Mouse (Mus musculus) frontal cortex, postnatal 14 days (tissue): ENCODE data around the gene Cdc42ep2.

ENCODE experiments used
- DNase-seq, 2 experiments: peaks; one replicate each; pipeline ENCODE4 v3.0.0; 2022; ENCODE audit warnings: low spot score in 2 of 2

Gene Cdc42ep2

GRCm38 (mm10) chr19:5924713-5925093, at the start of gene Cdc42ep2:
Cdc42ep2 (minus strand) TSS chr19:5924816.
- DNase-seq = peak; percentile 78 to 90

- no peak for DNase-seq
These were observed 43.0 kb upstream of the Cdc42ep2 start for GRCm38 (mm10) chr19:5967664-5968063.

DNA sequence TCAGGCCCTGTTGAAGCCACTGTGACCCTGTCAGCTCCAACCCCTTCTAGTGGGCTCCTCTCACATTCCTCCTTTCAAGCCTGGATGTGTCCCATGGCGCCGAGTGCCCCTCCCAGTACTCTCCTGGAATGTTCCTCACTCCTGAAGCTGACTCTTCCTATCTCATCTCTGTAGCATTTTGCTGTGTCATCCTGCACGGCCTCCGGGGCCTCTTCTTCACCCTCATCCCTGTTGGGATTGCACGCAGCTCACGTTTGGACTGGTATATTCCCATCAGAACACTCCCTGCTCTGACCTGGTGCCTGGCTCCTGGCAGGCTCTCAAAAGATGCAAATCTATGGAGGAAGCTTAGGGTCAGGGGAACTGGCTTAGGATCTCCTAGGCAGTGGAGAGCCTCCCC, 42.2 kb upstream of the Cdc42ep2 start:
- no peak for DNase-seq

GRCm38 (mm10) chr19:5965910-5966309, 41.3 kb upstream of the Cdc42ep2 start:
- DNase-seq = no peak

DNA sequence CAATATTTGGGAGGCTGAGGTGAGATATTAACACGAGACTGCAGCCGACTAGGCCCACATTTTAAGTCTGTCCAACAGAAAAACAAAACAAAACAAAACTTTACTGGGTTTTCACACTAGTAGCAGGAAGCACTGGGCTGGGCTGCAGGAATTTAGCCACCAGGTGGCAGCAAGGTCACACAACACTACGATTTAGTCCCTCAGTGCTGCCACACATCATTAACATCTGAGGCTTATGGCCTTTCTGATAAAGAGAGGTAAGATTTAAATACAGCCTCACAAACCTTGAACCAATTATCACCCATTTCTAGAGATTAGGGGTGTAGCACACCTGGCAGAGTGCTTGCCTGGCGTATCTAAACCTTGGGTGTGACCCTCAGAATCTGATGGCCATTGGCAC, 40.7 kb upstream of the Cdc42ep2 start:
- DNase-seq = peak; percentile 26 to 63

DNA sequence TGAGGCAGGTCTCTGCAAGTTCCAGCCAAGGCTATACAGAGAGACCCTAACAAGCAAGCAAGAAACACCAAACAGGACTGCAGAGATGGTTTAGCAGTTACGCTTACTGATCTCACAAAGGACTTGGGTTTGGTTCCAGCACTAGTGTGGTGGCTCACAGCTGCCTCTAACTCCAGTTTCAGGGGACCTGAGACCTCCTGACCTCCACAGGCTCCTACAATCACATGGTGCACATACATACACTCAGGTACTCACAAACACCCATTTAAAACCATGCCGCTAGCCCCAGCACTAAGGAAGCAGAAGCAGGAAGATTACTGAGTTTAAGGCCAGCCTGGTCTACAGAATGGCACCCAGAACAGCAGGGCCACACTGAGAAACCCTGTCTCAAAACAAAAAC, 40.2 kb upstream of the Cdc42ep2 start:
- DNase-seq = no peak

DNA sequence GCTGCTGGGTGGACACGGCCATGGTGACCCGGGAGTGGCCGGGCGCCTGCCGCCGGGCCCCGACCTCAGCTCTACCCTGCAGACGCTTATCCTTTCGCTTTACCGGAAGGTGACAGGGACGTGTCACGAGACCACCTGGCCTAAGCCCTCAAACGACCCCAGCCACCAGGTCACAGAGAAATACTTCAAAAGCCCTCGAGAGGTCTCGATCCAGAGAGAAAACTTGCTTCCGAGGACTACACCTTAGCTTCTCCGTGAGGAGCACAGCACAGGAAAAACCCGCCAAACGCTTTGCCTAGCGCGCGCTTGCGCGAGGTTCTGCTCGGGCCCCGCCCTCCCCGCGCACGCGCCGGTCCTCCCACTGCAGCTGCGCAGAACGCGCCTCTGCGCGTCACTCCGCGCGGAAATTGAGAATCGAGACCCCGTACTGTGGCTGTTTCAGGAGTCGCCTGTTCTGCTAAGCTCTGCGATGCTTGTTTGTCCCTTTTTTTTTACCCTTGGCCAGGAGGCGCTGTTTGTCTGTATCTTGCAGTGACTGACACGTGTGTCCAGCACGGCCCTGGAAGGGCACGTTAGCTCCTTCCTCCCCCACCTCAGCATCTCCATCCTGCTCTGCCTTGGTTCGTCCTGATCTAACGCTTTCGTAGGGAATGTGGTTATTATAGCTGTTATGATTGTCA, 39.4 kb upstream of the Cdc42ep2 start, which contains the start of gene Pola2:
TSS of gene Pola2 (minus strand) at position 320 of the 680 bp plus-strand sequence.
- peak; percentile 65 to 83 for DNase-seq

- no peak for DNase-seq
These were observed 38.0 kb upstream of the Cdc42ep2 start for GRCm38 (mm10) chr19:5962651-5963050.

DNA sequence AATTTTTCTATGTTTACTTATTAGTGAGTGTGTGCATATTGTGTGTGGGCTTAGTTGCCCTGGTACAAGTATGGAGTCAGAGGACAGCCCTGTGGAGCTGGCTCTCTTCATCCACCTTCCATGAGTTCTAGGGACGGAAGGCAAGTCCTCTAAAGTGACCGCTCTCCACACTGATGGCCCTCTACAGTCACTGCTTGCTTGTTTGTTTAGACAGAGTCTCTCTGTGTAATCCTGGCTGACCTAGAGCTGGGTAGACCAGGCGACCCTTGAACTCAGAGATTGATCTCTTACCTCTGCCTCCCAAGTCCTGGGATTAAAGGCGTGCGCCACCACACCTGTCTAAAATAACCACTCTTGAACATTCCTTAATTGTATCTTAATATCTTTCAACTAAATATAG, 32.8 kb upstream of the Cdc42ep2 start:
- no peak for DNase-seq

DNA sequence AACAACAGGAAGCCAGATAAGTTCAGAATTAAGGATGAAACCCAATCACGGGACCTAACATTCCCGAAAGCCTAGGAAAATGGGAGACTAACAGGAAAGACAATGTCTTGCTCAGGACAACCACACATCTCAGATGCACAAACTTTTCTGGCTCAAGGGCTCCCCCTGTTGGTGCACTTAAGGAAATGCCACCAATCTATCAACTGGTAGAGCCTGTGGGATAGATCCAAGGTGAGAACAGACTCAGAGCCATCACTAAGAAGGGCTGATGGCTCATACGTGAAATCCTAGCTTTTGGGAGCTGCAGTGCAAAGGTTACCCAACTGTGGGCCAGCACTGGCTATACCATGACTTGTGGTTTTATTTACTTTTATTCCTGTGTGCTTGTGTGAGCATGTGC, 32.1 kb upstream of the Cdc42ep2 start:
- DNase-seq = peak in 1 of 2 experiments; percentile 70

DNA sequence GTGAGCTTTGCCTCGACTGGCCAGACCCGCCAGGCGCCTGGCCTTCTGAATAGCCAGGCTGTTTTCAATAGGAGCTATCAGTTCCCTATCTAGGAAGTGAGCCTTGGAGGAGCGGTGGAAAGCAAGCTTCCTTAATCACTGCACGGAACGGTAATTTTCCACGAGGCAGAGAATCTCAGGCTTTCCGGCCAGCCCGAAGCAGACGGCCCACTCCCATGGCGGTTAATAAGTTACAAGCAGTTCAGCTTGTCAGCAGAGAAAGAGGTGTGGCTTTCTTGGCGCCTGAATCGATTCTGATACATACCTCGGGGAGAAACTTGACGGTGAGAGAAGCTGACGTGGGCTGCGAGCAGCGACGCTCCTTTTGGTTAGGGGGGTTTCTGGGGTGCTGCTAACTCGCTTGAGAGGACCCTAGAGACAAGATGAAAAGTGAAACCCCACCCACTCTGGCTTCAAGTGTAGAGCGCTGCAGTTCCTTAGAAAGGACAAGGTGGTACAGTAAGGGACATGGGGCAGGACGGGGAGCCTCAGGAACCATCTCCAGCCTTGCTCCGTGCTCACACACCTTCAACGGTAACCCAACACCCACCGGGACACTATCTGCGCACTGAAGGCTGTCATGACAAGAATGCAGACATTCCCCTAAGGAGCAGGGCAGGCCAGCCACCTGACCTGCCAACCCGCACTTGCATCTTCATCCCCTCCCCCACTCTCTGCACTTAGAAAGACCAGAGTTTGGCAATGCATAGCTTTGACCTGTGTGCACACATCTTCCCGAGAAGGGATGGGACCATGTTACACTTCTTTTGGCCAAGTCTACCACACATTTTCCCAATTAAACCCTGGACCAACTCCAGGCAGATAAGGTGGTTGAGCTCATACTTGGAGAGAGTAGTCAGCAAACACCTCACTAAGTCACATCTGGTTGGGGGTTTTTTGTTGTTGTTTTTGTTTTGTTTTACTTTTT, 31.4 kb upstream of the Cdc42ep2 start:
- no peak for DNase-seq

GRCm38 (mm10) chr19:5954936-5955335, 30.3 kb upstream of the Cdc42ep2 start:
- DNase-seq = no peak

GRCm38 (mm10) chr19:5954031-5954710, 29.6 kb upstream of the Cdc42ep2 start:
- DNase-seq = no peak

- DNase-seq = no peak
These were observed 28.7 kb upstream of the Cdc42ep2 start for GRCm38 (mm10) chr19:5953201-5953770.

DNA sequence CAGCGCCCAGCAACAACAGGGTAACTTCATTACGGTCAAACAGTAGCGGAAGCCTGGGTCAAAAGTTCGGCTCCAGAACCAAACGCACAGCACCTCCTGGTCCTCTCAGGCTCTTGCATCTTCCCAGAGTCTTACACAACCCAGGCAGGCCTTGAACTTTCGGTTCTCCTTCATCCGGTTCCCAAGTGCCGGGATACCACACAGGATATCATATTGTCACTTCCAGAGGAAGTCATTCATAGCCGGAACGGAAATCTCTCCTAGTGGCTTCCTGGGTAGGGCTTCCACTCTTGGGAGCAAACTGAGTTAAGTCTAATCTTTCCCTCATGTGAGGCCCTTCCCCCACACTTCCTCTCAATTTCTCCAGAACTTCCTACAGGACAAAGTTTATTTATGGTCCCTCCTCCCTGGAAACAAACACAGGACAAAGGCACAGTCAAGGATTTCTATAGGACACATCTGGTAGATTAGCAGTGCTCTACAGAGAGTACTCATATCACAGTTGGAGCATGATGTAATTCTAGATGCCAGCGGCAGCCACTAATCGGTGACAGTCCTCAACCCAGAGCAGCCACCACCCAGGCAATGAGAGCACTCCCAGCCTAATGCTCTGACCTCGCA, 27.6 kb upstream of the Cdc42ep2 start:
- no peak for DNase-seq

DNA sequence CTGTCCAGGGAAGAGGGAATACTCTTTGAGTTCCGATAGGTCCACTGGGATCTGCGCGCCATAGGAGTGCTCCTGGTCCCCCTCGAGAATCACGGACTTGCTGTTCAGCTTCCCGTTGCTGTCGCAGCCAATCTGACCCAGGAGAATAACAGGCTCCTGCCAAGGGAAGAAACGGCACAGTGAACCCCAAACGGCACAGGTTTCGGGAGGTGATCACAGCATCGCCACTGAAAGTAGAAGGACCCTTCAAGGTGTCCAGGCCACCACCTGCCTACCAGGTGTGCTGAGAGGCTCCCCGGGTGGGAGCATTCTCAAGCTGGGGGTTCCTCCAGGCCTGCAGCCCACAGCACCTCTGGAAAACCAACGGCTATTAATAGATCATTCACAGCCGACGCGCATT, 27.0 kb upstream of the Cdc42ep2 start:
- no peak for DNase-seq

DNA sequence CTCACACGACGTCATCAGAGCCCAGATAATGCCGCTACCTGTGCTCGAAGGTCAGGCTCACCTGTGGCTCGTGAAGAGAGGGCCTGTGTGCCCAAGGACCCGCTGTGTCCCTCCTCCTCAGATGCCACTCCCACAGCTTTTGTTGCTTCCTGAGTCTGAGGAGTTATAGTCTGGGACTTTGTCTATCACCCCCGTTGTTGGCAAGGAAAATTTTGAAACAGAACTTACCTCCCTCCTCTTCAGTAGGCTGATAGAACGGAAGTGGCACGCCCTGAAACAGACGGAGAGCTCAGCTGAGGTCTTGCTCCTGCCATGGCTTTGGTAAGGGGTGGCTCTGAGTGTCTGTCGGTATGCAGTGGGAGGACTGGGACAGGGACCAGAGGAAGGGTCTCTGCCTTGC, 25.6 kb upstream of the Cdc42ep2 start:
- no peak for DNase-seq

DNA sequence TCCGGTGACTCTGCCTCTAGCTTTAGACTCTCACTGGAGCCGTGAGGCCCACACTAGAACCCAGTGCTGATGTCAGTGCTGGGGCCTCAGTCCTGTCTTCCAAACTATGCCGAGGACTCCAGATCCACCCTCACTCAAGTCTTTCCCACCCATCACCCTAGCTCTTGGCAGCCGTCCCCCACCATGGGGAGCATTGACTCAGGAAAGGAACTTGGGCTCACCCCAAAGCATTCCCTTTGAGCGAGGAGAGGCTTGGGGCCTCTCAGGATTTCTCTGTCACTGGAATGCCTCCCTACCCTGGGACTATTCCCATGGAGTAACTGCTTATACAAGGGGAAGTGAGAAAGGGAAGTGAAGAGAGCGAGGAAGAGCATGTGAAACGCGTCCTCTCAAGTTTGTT, 21.3 kb upstream of the Cdc42ep2 start:
- no peak for DNase-seq

DNA sequence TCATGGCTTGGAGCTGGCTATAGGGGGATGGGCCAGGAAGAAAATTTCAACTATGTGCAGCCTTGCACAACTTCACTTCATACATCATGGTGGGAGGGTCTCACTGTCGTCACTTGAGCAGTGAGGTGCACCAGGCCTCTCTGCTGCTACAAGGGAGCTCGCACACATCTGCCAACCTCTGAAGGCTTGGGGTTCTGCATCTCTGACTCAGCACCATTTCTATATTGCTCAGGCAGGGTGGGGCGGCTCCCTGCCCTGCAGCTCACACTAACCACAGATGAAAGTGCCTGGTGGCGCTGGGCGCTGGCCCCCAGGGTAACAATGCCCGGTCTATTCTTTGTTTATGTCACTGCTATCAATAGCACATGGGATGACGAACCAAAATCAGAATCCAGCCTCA, 20.4 kb upstream of the Cdc42ep2 start:
- DNase-seq = no peak

DNA sequence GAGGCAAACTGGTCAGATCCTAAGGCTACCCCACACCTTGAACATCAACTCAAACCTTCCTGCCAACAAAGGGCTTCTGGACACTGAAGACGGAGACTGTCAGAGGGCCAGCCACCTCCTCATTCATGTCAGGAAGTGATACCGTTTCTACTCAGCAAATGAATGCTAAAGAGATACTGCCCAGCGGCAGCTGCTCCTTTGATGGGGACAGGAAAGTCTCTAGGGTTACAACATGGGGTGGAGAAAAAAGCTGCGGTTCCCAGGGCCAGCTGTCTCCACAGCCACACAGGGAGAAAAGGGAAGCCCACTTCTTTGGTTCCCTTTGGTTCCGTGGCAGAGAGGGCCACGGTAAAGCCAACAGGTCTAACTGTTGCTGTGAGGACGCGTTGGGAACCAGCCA, 19.5 kb upstream of the Cdc42ep2 start:
- no peak for DNase-seq

DNA sequence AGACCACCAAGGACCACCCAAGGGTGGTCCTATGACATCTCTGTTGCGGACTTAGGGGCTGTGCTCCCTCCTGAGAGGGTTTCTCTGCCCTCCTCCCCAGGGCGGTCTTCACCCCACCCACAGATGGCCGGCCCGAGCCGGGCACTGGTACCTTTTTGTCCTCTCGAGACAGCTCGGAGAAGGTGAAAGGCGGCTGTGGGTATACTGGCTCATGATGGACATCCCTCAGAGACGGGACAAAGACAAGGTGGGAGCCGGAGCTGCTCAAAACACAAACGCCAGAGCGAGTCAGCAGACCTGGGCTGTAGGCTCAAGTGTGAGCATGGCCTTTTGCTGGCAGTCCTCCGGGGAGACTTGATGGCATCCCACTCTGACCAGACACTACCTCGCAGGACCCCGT, 18.8 kb upstream of the Cdc42ep2 start:
- no peak for DNase-seq

DNA sequence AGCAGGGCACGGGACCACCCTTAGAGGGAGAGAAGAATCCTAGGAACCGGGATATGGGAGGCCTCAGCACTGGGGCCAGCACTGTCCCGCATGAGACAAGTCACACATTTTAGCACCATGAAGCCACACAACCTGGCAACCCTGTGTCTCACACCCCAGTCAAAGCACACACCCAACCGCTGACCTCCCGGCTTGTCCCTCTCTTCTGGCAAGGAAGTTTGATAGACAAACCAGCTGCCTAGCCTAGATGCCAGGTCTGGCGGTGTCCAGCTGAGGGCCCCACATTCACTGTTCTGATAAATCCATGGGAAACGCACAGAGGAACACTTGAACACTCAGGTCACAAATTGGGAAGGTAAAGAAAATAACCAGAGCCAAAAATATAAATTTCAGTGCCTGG, 18.0 kb upstream of the Cdc42ep2 start:
- DNase-seq = no peak
